Mouse (Mus musculus): ENCODE data around the gene Lbh. TPM values are rescaled to one million over a fixed set of nuclear protein-coding genes. Genes with fewer than 3 reads are reported as not detected.

Lbh gene
- total and polyA plus RNA-seq, 3 experiments, result 354 to 522 (median 451) TPM

DNA sequence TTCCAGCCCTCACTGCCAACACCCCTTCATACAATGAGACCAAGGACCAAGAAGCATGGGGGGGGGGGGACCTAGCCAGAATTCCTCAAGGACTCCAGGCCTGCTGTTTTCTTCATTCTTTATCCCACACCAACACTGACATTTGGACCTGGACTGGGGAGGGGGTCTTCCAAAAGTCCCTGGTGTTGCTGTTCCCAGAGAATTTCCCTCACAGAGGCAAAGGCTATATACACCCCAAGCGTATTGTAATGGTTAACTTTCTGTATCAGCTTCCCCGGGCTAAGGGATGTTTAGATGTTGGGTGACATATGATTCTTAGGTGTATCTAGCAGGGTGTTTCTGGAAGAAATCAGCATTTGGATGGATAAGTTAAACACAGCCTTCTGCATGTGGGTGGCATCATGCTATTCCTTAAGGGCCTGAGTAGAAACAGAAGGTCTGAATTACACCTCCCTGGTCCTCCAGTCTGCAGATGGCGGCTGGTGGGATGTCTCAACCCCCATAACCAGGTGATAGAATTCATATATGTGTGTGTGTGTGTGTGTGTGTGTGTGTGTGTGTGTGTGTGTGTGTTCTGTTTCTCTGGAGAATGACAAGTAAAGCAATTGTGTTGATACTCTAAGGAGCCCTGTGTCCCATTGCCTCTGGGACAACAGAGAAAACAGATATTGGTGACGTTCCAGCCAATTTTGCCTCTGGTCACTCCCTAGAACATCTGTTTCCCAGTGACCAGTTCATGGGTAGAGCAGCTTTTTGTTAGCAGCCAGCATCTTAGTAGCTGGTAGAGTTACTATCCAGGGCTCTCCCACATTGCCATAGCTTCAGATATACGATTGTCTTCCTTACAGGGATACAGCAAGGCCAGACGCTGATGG is 35.9 kb downstream of the Lbh start:
- no peak for TF ChIP-seq POLR2A (IDR thresholded peaks at IDR 0.05; ENCODE audit: insufficient read depth, low read depth, low read length)
- TF ChIP-seq EP300 (IDR thresholded peaks at IDR 0.05; ENCODE audit: insufficient read depth, low read depth, low read length), result no peak
- TF ChIP-seq CTCF (IDR thresholded peaks at IDR 0.05), result no peak
- Histone ChIP-seq H3K27me3 (ENCODE audit: control insufficient read depth, insufficient read depth, low read length) (no peaks in the 10 kb centered on the region), H3K4me3 (no peak overlapping the region), H3K36me3 (ENCODE audit: control insufficient read depth, insufficient read depth, low read length) (no peaks in the 10 kb centered on the region), H3K27ac (no peak overlapping the region), H3K79me2 (replicated peaks; ENCODE audit: control insufficient read depth, insufficient read depth, low read length) (no peaks in the 10 kb centered on the region), H3K4me1 (ENCODE audit: control insufficient read depth, insufficient read depth, low read length) (no peaks in the 10 kb centered on the region), H3K9ac (ENCODE audit: low read depth, low read length) (no peak overlapping the region)
- DNase-seq, result no peak
- 87% methylated on average over 6 of the region's 6 CpGs for WGBS
- intact Hi-C loops (cut with DNase I), result no loop called here

DNA sequence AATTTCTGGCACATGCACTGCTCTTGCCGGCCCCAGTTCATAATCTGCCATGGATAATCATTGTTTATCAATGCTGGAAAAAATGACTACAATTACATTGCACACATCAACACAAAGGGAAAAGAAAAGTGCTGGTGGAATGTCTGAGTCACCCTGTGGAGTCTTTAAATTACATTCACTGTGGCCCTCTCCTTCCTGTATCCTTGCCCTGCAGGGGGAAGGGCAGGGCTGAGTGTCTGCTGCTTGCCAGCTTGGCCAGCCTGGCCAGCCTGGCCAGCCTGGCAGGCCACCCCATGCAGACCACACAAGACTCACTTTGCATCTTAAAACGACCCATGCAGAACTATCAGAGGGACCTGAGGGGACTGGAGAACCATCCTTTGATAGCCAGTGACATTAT is 37.4 kb downstream of the Lbh start:
- H3K4me1 ChIP-seq (ENCODE audit: control insufficient read depth, insufficient read depth, low read length), result no peaks in the 10 kb centered on the region
- H3K27me3 ChIP-seq (ENCODE audit: control insufficient read depth, insufficient read depth, low read length), result no peaks in the 10 kb centered on the region
- WGBS, result 21% methylated on average over 2 of the region's 2 CpGs
- no peak overlapping the region for H3K9ac ChIP-seq (ENCODE audit: low read depth, low read length)
- intact Hi-C loops (cut with DNase I), result no loop called here
- no peak for DNase-seq
- TF ChIP-seq EP300 (IDR thresholded peaks at IDR 0.05; ENCODE audit: insufficient read depth, low read depth, low read length) (no peak), CTCF (IDR thresholded peaks at IDR 0.05) (no peak), POLR2A (IDR thresholded peaks at IDR 0.05; ENCODE audit: insufficient read depth, low read depth, low read length) (no peak)
- no peak overlapping the region for H3K4me3 ChIP-seq
- no peak overlapping the region for H3K27ac ChIP-seq
- no peaks in the 10 kb centered on the region for H3K36me3 ChIP-seq (ENCODE audit: control insufficient read depth, insufficient read depth, low read length)
- H3K79me2 ChIP-seq (replicated peaks; ENCODE audit: control insufficient read depth, insufficient read depth, low read length), result no peaks in the 10 kb centered on the region

- 95% methylated on average over 6 of the region's 6 CpGs for WGBS
- TF ChIP-seq EP300 (IDR thresholded peaks at IDR 0.05; ENCODE audit: insufficient read depth, low read depth, low read length), result no peak
- Histone ChIP-seq H3K27ac (no peak overlapping the region), H3K36me3 (ENCODE audit: control insufficient read depth, insufficient read depth, low read length) (no peaks in the 10 kb centered on the region), H3K27me3 (ENCODE audit: control insufficient read depth, insufficient read depth, low read length) (no peaks in the 10 kb centered on the region), H3K9ac (ENCODE audit: low read depth, low read length) (no peak overlapping the region), H3K4me3 (no peak overlapping the region), H3K79me2 (replicated peaks; ENCODE audit: control insufficient read depth, insufficient read depth, low read length) (no peaks in the 10 kb centered on the region), H3K4me1 (ENCODE audit: control insufficient read depth, insufficient read depth, low read length) (no peaks in the 10 kb centered on the region)
- intact Hi-C loops (cut with DNase I), result no loop called here
- peak in 1 of 2 experiments; percentile 7 for DNase-seq
These were observed 38.9 kb downstream of the Lbh start for GRCm38 (mm10) chr17:72957016-72957415.

GRCm38 (mm10) chr17:72958886-72959285 is 40.8 kb downstream of the Lbh start:
- Histone ChIP-seq H3K4me1 (ENCODE audit: control insufficient read depth, insufficient read depth, low read length) (no peaks in the 10 kb centered on the region), H3K27me3 (ENCODE audit: control insufficient read depth, insufficient read depth, low read length) (no peaks in the 10 kb centered on the region), H3K79me2 (replicated peaks; ENCODE audit: control insufficient read depth, insufficient read depth, low read length) (no peaks in the 10 kb centered on the region), H3K4me3 (no peak overlapping the region), H3K36me3 (ENCODE audit: control insufficient read depth, insufficient read depth, low read length) (no peaks in the 10 kb centered on the region), H3K27ac (no peak overlapping the region), H3K9ac (ENCODE audit: low read depth, low read length) (no peak overlapping the region)
- 74% methylated on average over 5 of the region's 5 CpGs for WGBS
- no peak for DNase-seq
- TF ChIP-seq CTCF (IDR thresholded peaks at IDR 0.05), result no peak
- no peak for TF ChIP-seq EP300 (IDR thresholded peaks at IDR 0.05; ENCODE audit: insufficient read depth, low read depth, low read length)
- TF ChIP-seq POLR2A (IDR thresholded peaks at IDR 0.05; ENCODE audit: insufficient read depth, low read depth, low read length), result no peak
- intact Hi-C loops (cut with DNase I), result no loop called here

DNA sequence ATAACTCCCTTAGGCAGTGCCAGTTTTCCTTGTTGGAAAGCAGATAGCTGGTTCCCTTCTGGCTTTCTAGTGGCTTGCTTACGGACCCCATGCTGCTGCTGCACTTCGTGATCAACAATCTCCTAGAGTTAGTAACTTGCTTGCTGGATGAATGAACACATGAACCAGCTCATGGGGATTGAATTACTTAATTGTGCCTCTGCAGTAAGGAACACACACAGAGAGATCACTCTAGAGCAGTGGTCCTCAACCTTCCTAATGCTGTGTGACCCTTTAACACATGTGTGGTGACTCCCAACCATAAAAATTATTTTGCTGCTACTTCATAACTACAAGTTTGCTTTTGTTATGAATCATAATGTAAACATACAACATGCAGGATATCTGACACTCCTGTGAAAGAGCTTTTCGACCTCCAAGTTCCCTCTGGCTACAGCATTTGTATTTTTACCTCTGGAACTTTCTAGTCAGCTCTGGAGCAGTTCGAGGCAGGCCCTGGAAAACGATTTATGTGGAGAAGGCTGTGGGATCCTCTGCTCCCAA is 41.5 kb downstream of the Lbh start:
- Histone ChIP-seq H3K4me1 (ENCODE audit: control insufficient read depth, insufficient read depth, low read length) (no peaks in the 10 kb centered on the region), H3K27me3 (ENCODE audit: control insufficient read depth, insufficient read depth, low read length) (no peaks in the 10 kb centered on the region), H3K9ac (ENCODE audit: low read depth, low read length) (no peak overlapping the region), H3K27ac (no peak overlapping the region), H3K36me3 (ENCODE audit: control insufficient read depth, insufficient read depth, low read length) (no peaks in the 10 kb centered on the region), H3K4me3 (no peak overlapping the region), H3K79me2 (replicated peaks; ENCODE audit: control insufficient read depth, insufficient read depth, low read length) (no peaks in the 10 kb centered on the region)
- TF ChIP-seq EP300 (IDR thresholded peaks at IDR 0.05; ENCODE audit: insufficient read depth, low read depth, low read length) (no peak), POLR2A (IDR thresholded peaks at IDR 0.05; ENCODE audit: insufficient read depth, low read depth, low read length) (no peak), CTCF (IDR thresholded peaks at IDR 0.05) (no peak)
- 62% methylated on average over 5 of the region's 5 CpGs for WGBS
- intact Hi-C loops (cut with DNase I), result no loop called here
- DNase-seq, result no peak

- no peaks in the 10 kb centered on the region for H3K79me2 ChIP-seq (replicated peaks; ENCODE audit: control insufficient read depth, insufficient read depth, low read length)
- WGBS, result 94% methylated on average over 4 of the region's 4 CpGs
These were observed 42.1 kb downstream of the Lbh start for GRCm38 (mm10) chr17:72960243-72960642.

More at GRCm38 (mm10) chr17:72960243-72960642, 42.1 kb downstream of the Lbh start:
- intact Hi-C loops (cut with DNase I), result no loop called here
- no peak overlapping the region for H3K27ac ChIP-seq
- TF ChIP-seq EP300 (IDR thresholded peaks at IDR 0.05; ENCODE audit: insufficient read depth, low read depth, low read length) (no peak), POLR2A (IDR thresholded peaks at IDR 0.05; ENCODE audit: insufficient read depth, low read depth, low read length) (no peak), CTCF (IDR thresholded peaks at IDR 0.05) (no peak)
- no peaks in the 10 kb centered on the region for H3K4me1 ChIP-seq (ENCODE audit: control insufficient read depth, insufficient read depth, low read length)
- no peaks in the 10 kb centered on the region for H3K27me3 ChIP-seq (ENCODE audit: control insufficient read depth, insufficient read depth, low read length)
- H3K36me3 ChIP-seq (ENCODE audit: control insufficient read depth, insufficient read depth, low read length), result no peaks in the 10 kb centered on the region
- no peak overlapping the region for H3K9ac ChIP-seq (ENCODE audit: low read depth, low read length)
- H3K4me3 ChIP-seq, result no peak overlapping the region
- no peak for DNase-seq
